Mouse (Mus musculus) spleen, adult 2 months (tissue): Measurements from ENCODE around the gene Shisa8. TPM values are rescaled to one million over a fixed set of nuclear protein-coding genes. Genes with fewer than 3 reads are reported as not detected.

ENCODE experiments used
- DNase-seq, 2 experiments: peaks; one replicate each; pipeline versions ENCODE4 v3.0.0 to v3.0.0-alpha.2; 2012 to 2021; ENCODE audit warnings: low spot score in 2 of 2, low read depth in 1 of 2
- H3K27ac ChIP-seq: fragments of 200-500 bp; 2 replicates; pipeline ENCODE4 v1.5.1; 2012; ENCODE audit warnings: low read length, inconsistent platforms; ENCODE audit not compliant: insufficient read depth
- H3K27me3 ChIP-seq: fragments of 200-500 bp; 2 replicates; pipeline ENCODE4 v1.6.1; 2012; ENCODE audit warnings: mild to moderate bottlenecking, moderate library complexity, low read length, inconsistent platforms; ENCODE audit not compliant: control insufficient read depth, insufficient read depth
- H3K36me3 ChIP-seq: fragments of 200-500 bp; 2 replicates; pipeline ENCODE4 v1.6.1; 2012; ENCODE audit warnings: mild to moderate bottlenecking, low read length, inconsistent platforms; ENCODE audit not compliant: control insufficient read depth, insufficient read depth
- H3K4me1 ChIP-seq: fragments of 200-500 bp; 2 replicates; pipeline ENCODE4 v1.6.1; 2011; ENCODE audit warnings: inconsistent platforms; ENCODE audit not compliant: control insufficient read depth, insufficient read depth, insufficient read length
- H3K4me3 ChIP-seq: fragments of 200-500 bp; 2 replicates; pipeline ENCODE4 v1.5.1; 2011; ENCODE audit warnings: mild to moderate bottlenecking, inconsistent platforms; ENCODE audit not compliant: insufficient read depth, insufficient read length; ENCODE audit errors: extremely low read depth
- CTCF ChIP-seq: fragments of 200-500 bp; IDR thresholded peaks from 2 replicates; pipeline ENCODE4 v1.5.1; 2011; ENCODE audit warnings: mild to moderate bottlenecking, inconsistent platforms; ENCODE audit not compliant: insufficient read depth, insufficient read length, insufficient replicate concordance; ENCODE audit errors: extremely low read depth
- POLR2A ChIP-seq: fragments of 200-500 bp; IDR thresholded peaks from 2 replicates; pipeline ENCODE4 v1.6.1; 2011; ENCODE audit warnings: low read depth, low read length, inconsistent platforms
- WGBS: fragments of 180-500 bp; shearing (Covaris S2); methylation state at CpG from one replicate; pipeline ENCODE4 v1.1.7; 2018; 5-methylcytosine and 5-hydroxymethylcytosine counted together
- polyA plus RNA-seq: library from polyadenylated mRNA; depleted of rRNA; stranded (reverse); fragments of >200 nt; gene quantifications from 2 replicates; pipeline ENCODE4 v1.2.3, GENCODE M21; 2012

Gene Shisa8
- polyA plus RNA-seq, 1 experiment = 5.4 TPM

GRCm38 (mm10) chr15:82204680-82205371 lies 7.8 kb downstream of the Shisa8 start:
- TF ChIP-seq CTCF = no peak
- TF ChIP-seq POLR2A = no peak
- 69% methylated on average over 10 of the region's 10 CpGs for WGBS
- Histone ChIP-seq H3K27me3 (no peaks in the 10 kb centered on the region), H3K36me3 (peaks cover 43% of the 10 kb centered on the region), H3K4me3 (no peak overlapping the region), H3K4me1 (no peaks in the 10 kb centered on the region), H3K27ac (no peak overlapping the region)
- DNase-seq = no peak

- peaks cover 48% of the 10 kb centered on the region for H3K36me3 ChIP-seq
- H3K27ac ChIP-seq = no peak overlapping the region
- H3K4me3 ChIP-seq = no peak overlapping the region
- H3K27me3 ChIP-seq = no peaks in the 10 kb centered on the region
- no peaks in the 10 kb centered on the region for H3K4me1 ChIP-seq
- WGBS = 90% methylated on average over 20 of the region's 20 CpGs
- TF ChIP-seq CTCF (no peak), POLR2A (no peak)
- no peak for DNase-seq
These were observed 8.8 kb downstream of the Shisa8 start for GRCm38 (mm10) chr15:82203611-82204351.

- Histone ChIP-seq H3K4me3 (no peak overlapping the region), H3K4me1 (no peaks in the 10 kb centered on the region; the same call in 1 of the 2 replicates), H3K27me3 (no peaks in the 10 kb centered on the region), H3K36me3 (peaks cover 48% of the 10 kb centered on the region), H3K27ac (no peak overlapping the region)
- WGBS = 96% methylated on average over 10 of the region's 10 CpGs
- TF ChIP-seq CTCF (no peak), POLR2A (no peak)
- DNase-seq = no peak
These were observed 9.5 kb downstream of the Shisa8 start for GRCm38 (mm10) chr15:82203090-82203489.

- Histone ChIP-seq H3K27ac (no peak overlapping the region), H3K36me3 (peaks cover 51% of the 10 kb centered on the region), H3K4me1 (no peaks in the 10 kb centered on the region; the same call in 1 of the 2 replicates), H3K4me3 (no peak overlapping the region), H3K27me3 (no peaks in the 10 kb centered on the region)
- no peak for DNase-seq
- WGBS = 78% methylated on average over 6 of the region's 6 CpGs
- TF ChIP-seq POLR2A (no peak), CTCF (no peak)
These were observed 10.5 kb downstream of the Shisa8 start for GRCm38 (mm10) chr15:82202086-82202485.

GRCm38 (mm10) chr15:82199546-82199945 lies 13.1 kb downstream of the Shisa8 start:
- Histone ChIP-seq H3K4me3 (no peak overlapping the region), H3K27me3 (no peaks in the 10 kb centered on the region), H3K36me3 (peaks cover 48% of the 10 kb centered on the region), H3K4me1 (no peaks in the 10 kb centered on the region; the same call in 1 of the 2 replicates), H3K27ac (no peak overlapping the region)
- TF ChIP-seq CTCF (no peak), POLR2A (no peak)
- 81% methylated on average over 12 of the region's 12 CpGs for WGBS
- DNase-seq = no peak

GRCm38 (mm10) chr15:82198342-82198741 lies 14.3 kb downstream of the Shisa8 start:
- Histone ChIP-seq H3K4me3 (no peak overlapping the region), H3K27me3 (no peaks in the 10 kb centered on the region), H3K36me3 (peaks cover 50% of the 10 kb centered on the region), H3K4me1 (no peaks in the 10 kb centered on the region; the same call in 1 of the 2 replicates), H3K27ac (no peak overlapping the region)
- DNase-seq = no peak
- 37% methylated on average over 7 of the region's 7 CpGs for whole genome bisulfite sequencing
- TF ChIP-seq POLR2A (no peak), CTCF (no peak)

GRCm38 (mm10) chr15:82197937-82198336 lies 14.7 kb downstream of the Shisa8 start:
- WGBS = 48% methylated on average over 11 of the region's 11 CpGs
- H3K27me3 ChIP-seq = no peaks in the 10 kb centered on the region
- H3K4me3 ChIP-seq = no peak overlapping the region
- no peak overlapping the region for H3K27ac ChIP-seq
- TF ChIP-seq POLR2A (no peak), CTCF (no peak)
- no peaks in the 10 kb centered on the region; the same call in 1 of the 2 replicates for H3K4me1 ChIP-seq
- H3K36me3 ChIP-seq = peaks cover 50% of the 10 kb centered on the region
- no peak for DNase-seq
